Comparison of ENCODE assay signal across 10 mouse cellular contexts in the genomic region with DNA sequence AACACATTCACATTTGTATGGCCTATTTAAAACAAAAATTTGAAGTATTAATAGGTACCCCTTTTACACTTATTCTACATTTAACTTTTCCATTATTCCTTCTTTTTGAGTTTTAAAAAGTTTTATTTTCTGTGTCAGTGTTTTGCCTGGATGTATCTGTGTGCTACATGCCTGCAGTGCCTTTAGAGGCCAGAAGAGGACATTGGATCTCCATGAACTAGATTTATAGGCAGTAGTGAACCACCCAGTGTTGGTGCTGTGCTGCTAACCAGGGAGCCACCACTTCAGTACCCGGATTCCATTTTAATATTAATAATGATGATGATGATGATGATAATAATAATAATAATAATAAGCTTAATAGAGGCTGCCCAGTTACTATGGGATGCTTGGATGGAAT. TPM values are rescaled to one million over a fixed set of nuclear protein-coding genes. Genes with fewer than 3 reads are reported as not detected.
DNase-seq lines count a peak whose midpoint lies in the region; ATAC-seq and TF ChIP-seq lines count a peak whose summit lies in the region.
"Had no signal": no experiment of that assay in that cellular context is flagged by ENCODE, and none has a peak within 500 bp of the region (broad histone marks: within the 10 kb centered on the region; RNA-seq: fewer than 3 reads in every experiment).

No protein-coding gene starts in this region.

- no peak overlapping the region for H3K27ac ChIP-seq in intestine, postnatal 0 days (ENCODE audit: low read depth, low read length)
- H3K27ac ChIP-seq in intestine, embryonic 16.5 days (ENCODE audit: low read length): no peak overlapping the region
- H3K27ac ChIP-seq in forebrain, embryonic 13.5 days: no peak overlapping the region
- H3K27ac ChIP-seq: embryonic facial prominence, embryonic 12.5 days; heart, embryonic 13.5 days had no signal

- peak; percentile 19 for DNase-seq in 3134 (ENCODE audit: extremely low read depth, insufficient read length, low spot score)
- DNase-seq in forelimb bud, embryonic 11.5 days (ENCODE audit: low read depth, low spot score): peak; percentile 10
- DNase-seq in spleen, adult 18-20 months: no peak

- no peak overlapping the region for H3K9ac ChIP-seq in intestine, postnatal 0 days (ENCODE audit: low read depth, low read length)
- H3K9ac ChIP-seq in intestine, embryonic 16.5 days (ENCODE audit: low read depth, low read length): no peak overlapping the region
- H3K9ac ChIP-seq in forebrain, embryonic 13.5 days: no peak overlapping the region
- H3K9ac ChIP-seq: embryonic facial prominence, embryonic 12.5 days; heart, embryonic 13.5 days had no signal

- H3K4me2 ChIP-seq in intestine, postnatal 0 days (replicated peaks; ENCODE audit: low read depth): no peak overlapping the region
- no peak overlapping the region for H3K4me2 ChIP-seq in intestine, embryonic 16.5 days (ENCODE audit: low read depth, low read length)
- H3K4me2 ChIP-seq in forebrain, embryonic 13.5 days: no peak overlapping the region
- H3K4me2 ChIP-seq: embryonic facial prominence, embryonic 12.5 days; heart, embryonic 13.5 days had no signal

- no peaks in the 10 kb centered on the region for H3K9me3 ChIP-seq in intestine, postnatal 0 days (ENCODE audit: control insufficient read depth)
- no peaks in the 10 kb centered on the region for H3K9me3 ChIP-seq in intestine, embryonic 16.5 days (ENCODE audit: control insufficient read depth, low read length)
- H3K9me3 ChIP-seq in E14TG2a.4 (ENCODE audit: low read length): no peaks in the 10 kb centered on the region
- no peaks in the 10 kb centered on the region for H3K9me3 ChIP-seq in forebrain, embryonic 13.5 days (replicated peaks)
- H3K9me3 ChIP-seq: embryonic facial prominence, embryonic 12.5 days; heart, embryonic 13.5 days had no signal

- H3K36me3 ChIP-seq in intestine, postnatal 0 days (ENCODE audit: control insufficient read depth, insufficient read depth): no peaks in the 10 kb centered on the region
- H3K36me3 ChIP-seq in intestine, embryonic 16.5 days (ENCODE audit: control insufficient read depth, insufficient read depth, low read length): no peaks in the 10 kb centered on the region
- no peaks in the 10 kb centered on the region for H3K36me3 ChIP-seq in E14TG2a.4 (ENCODE audit: insufficient read depth, low read length)
- no peaks in the 10 kb centered on the region for H3K36me3 ChIP-seq in forebrain, embryonic 13.5 days (ENCODE audit: poor library complexity, severe bottlenecking)
- H3K36me3 ChIP-seq: embryonic facial prominence, embryonic 12.5 days; heart, embryonic 13.5 days had no signal

- WGBS in intestine, postnatal 0 days: 34% methylated on average over 1 of the region's 1 CpGs
- 31% methylated on average over 1 of the region's 1 CpGs for WGBS in intestine, embryonic 16.5 days
- 47% methylated on average over 1 of the region's 1 CpGs for WGBS in forebrain, embryonic 13.5 days

- H3K4me1 ChIP-seq in intestine, postnatal 0 days (replicated peaks; ENCODE audit: control insufficient read depth, insufficient read depth, low read length): no peaks in the 10 kb centered on the region
- H3K4me1 ChIP-seq in intestine, embryonic 16.5 days (ENCODE audit: control insufficient read depth, insufficient read depth, low read length): no peaks in the 10 kb centered on the region
- H3K4me1 ChIP-seq in E14TG2a.4 (replicated peaks; ENCODE audit: low read depth, low read length): no peaks in the 10 kb centered on the region
- no peaks in the 10 kb centered on the region for H3K4me1 ChIP-seq in forebrain, embryonic 13.5 days
- H3K4me1 ChIP-seq: embryonic facial prominence, embryonic 12.5 days; heart, embryonic 13.5 days had no signal

- TF ChIP-seq CTCF in intestine, postnatal 0 days (IDR thresholded peaks at IDR 0.05; ENCODE audit: low read depth): peak; percentile 77
- peak; percentile 34 for TF ChIP-seq CTCF in E14TG2a.4 (conservative IDR thresholded peaks at IDR 0.05; ENCODE audit: low read length)

- no peak for ATAC-seq in intestine, postnatal 0 days
- no peak for ATAC-seq in intestine, embryonic 16.5 days
- no peak for ATAC-seq in cerebellum, adult (ENCODE audit: insufficient number of reproducible peaks, low FRiP score, low TSS enrichment)
- ATAC-seq in forebrain, embryonic 13.5 days: no peak

- H3K4me3 ChIP-seq in intestine, postnatal 0 days (ENCODE audit: low read depth, low read length): no peak overlapping the region
- no peak overlapping the region for H3K4me3 ChIP-seq in intestine, embryonic 16.5 days (ENCODE audit: low read length)
- no peak overlapping the region for H3K4me3 ChIP-seq in E14TG2a.4 (replicated peaks; ENCODE audit: low read length)
- no peak overlapping the region for H3K4me3 ChIP-seq in forebrain, embryonic 13.5 days
- H3K4me3 ChIP-seq: embryonic facial prominence, embryonic 12.5 days; heart, embryonic 13.5 days had no signal

- H3K27me3 ChIP-seq in intestine, postnatal 0 days (replicated peaks; ENCODE audit: control insufficient read depth, insufficient read depth, low read length): no peaks in the 10 kb centered on the region
- no peaks in the 10 kb centered on the region for H3K27me3 ChIP-seq in intestine, embryonic 16.5 days (replicated peaks; ENCODE audit: control insufficient read depth, insufficient read depth, low read length)
- peaks cover 2% of the 10 kb centered on the region; the same call in 1 of the 2 replicates for H3K27me3 ChIP-seq in E14TG2a.4 (ENCODE audit: insufficient read depth, low read length)
- no peaks in the 10 kb centered on the region for H3K27me3 ChIP-seq in forebrain, embryonic 13.5 days
- H3K27me3 ChIP-seq: embryonic facial prominence, embryonic 12.5 days; heart, embryonic 13.5 days had no signal

RNA-seq across cellular contexts. Expression of a gene that starts 8.3 kb away (rescaled TPM):
- 6.8 and 6.9 TPM in 2 replicates for polyA plus RNA-seq in intestine, postnatal 0 days (2015; fragmentation: Nextera tagmentation; extraction: Ambion mirVana)
- 10.4 and 13.7 TPM in 2 replicates for polyA plus RNA-seq in intestine, embryonic 16.5 days (2015; fragmentation: Nextera tagmentation; extraction: Ambion mirVana)
- polyA plus RNA-seq in forebrain, embryonic 13.5 days (2015; fragmentation: Nextera tagmentation; extraction: Ambion mirVana): 25.7 and 29.7 TPM in 2 replicates

RNA-seq across cellular contexts. Expression of a gene that starts 9.7 kb away (rescaled TPM):
- polyA plus RNA-seq in intestine, postnatal 0 days (2015; fragmentation: Nextera tagmentation; extraction: Ambion mirVana): 0.30 and 0.46 TPM in 2 replicates
- 1.4 and 2.3 TPM in 2 replicates for polyA plus RNA-seq in intestine, embryonic 16.5 days (2015; fragmentation: Nextera tagmentation; extraction: Ambion mirVana)
- polyA plus RNA-seq in forebrain, embryonic 13.5 days (2015; fragmentation: Nextera tagmentation; extraction: Ambion mirVana): 2.6 and 2.9 TPM in 2 replicates

RNA-seq across cellular contexts. Expression of a gene that starts 49.3 kb away (rescaled TPM):
- polyA plus RNA-seq in intestine, postnatal 0 days (2015; fragmentation: Nextera tagmentation; extraction: Ambion mirVana): 34.7 and 35.3 TPM in 2 replicates
- 61.7 and 73.9 TPM in 2 replicates for polyA plus RNA-seq in intestine, embryonic 16.5 days (2015; fragmentation: Nextera tagmentation; extraction: Ambion mirVana)
- polyA plus RNA-seq in forebrain, embryonic 13.5 days (2015; fragmentation: Nextera tagmentation; extraction: Ambion mirVana): 160 and 172 TPM in 2 replicates

RNA-seq across cellular contexts. Expression of a gene that starts 53.1 kb away (rescaled TPM):
- polyA plus RNA-seq in intestine, postnatal 0 days (2015; fragmentation: Nextera tagmentation; extraction: Ambion mirVana): 0.46 TPM in 2 replicates
- polyA plus RNA-seq in intestine, embryonic 16.5 days (2015; fragmentation: Nextera tagmentation; extraction: Ambion mirVana): 0.94 and 1.0 TPM in 2 replicates
- polyA plus RNA-seq in forebrain, embryonic 13.5 days (2015; fragmentation: Nextera tagmentation; extraction: Ambion mirVana): 1.0 and 1.3 TPM in 2 replicates

RNA-seq across cellular contexts. Expression of a gene that starts 53.3 kb away (rescaled TPM):
- polyA plus RNA-seq in intestine, postnatal 0 days (2015; fragmentation: Nextera tagmentation; extraction: Ambion mirVana): 211 and 224 TPM in 2 replicates
- polyA plus RNA-seq in intestine, embryonic 16.5 days (2015; fragmentation: Nextera tagmentation; extraction: Ambion mirVana): 101 and 110 TPM in 2 replicates
- polyA plus RNA-seq in forebrain, embryonic 13.5 days (2015; fragmentation: Nextera tagmentation; extraction: Ambion mirVana): 34.1 and 41.4 TPM in 2 replicates

Comparison
In these comparisons a context has a peak if more than half of its experiments do, and no peak if none do; other contexts are left out.
1. DNase-seq: peak in 3134 (single experiment) and forelimb bud, embryonic 11.5 days (single experiment); none in spleen, adult 18-20 months (0 of 2).